Mouse (Mus musculus) limb, embryonic 14.5 days (tissue): ENCODE results near the gene Dars2. TPM values are rescaled to one million over a fixed set of nuclear protein-coding genes. Genes with fewer than 3 reads are reported as not detected.

Experiments used
- ATAC-seq: fragments of 200-750 bp; cut with Nextera tagmentation; 2 replicates; pipeline ENCODE4 v1.8.0; 2017; ENCODE audit warnings: low read depth, moderate number of reproducible peaks, moderate TSS enrichment; ENCODE audit not compliant: low FRiP score
- DNase-seq: peaks from one replicate; pipeline ENCODE4 v3.0.0-alpha.2; 2015; ENCODE audit warnings: low spot score
- H3K27ac ChIP-seq: fragments of 300-500 bp; sonication (generic); replicated peaks from 2 replicates; pipeline ENCODE4 v1.5.1; 2014; ENCODE audit warnings: low read depth, mild to moderate bottlenecking, low read length, moderate library complexity, mixed read lengths
- H3K27me3 ChIP-seq: fragments of 300-500 bp; sonication (generic); 2 replicates; pipeline ENCODE4 v1.6.1; 2014; ENCODE audit warnings: low read length, mixed read lengths; ENCODE audit not compliant: control insufficient read depth, insufficient read depth
- H3K36me3 ChIP-seq: fragments of 300-500 bp; sonication (generic); 2 replicates; pipeline ENCODE4 v1.6.1; 2014; ENCODE audit warnings: mild to moderate bottlenecking, low read length, moderate library complexity, mixed read lengths; ENCODE audit not compliant: control insufficient read depth, insufficient read depth
- H3K4me1 ChIP-seq: fragments of 300-500 bp; sonication (generic); 2 replicates; pipeline ENCODE4 v1.6.1; 2014; ENCODE audit warnings: antibody characterized with exemption, low read length, mixed read lengths; ENCODE audit not compliant: control insufficient read depth, insufficient read depth
- H3K4me2 ChIP-seq: fragments of 300-500 bp; sonication (generic); replicated peaks from 2 replicates; pipeline ENCODE4 v1.6.1; 2014; ENCODE audit warnings: low read depth, mild to moderate bottlenecking, low read length, moderate library complexity; ENCODE audit not compliant: severe bottlenecking
- H3K4me3 ChIP-seq: fragments of 300-500 bp; sonication (generic); replicated peaks from 2 replicates; pipeline ENCODE4 v1.5.1; 2014; ENCODE audit warnings: low read length
- H3K9ac ChIP-seq: fragments of 300-500 bp; sonication (generic); 2 replicates; pipeline ENCODE4 v1.6.1; 2014; ENCODE audit warnings: mild to moderate bottlenecking, low read depth, low read length, moderate library complexity; ENCODE audit not compliant: severe bottlenecking
- H3K9me3 ChIP-seq: fragments of 300-500 bp; sonication (generic); 2 replicates; pipeline ENCODE4 v1.6.1; 2016; ENCODE audit warnings: low read length; ENCODE audit not compliant: control insufficient read depth
- POLR2A ChIP-seq: fragments of 200-500 bp; IDR thresholded peaks from 2 replicates; pipeline ENCODE4 v1.8.0; 2012; ENCODE audit warnings: inconsistent platforms, mild to moderate bottlenecking, moderate library complexity, borderline replicate concordance; ENCODE audit not compliant: insufficient read depth, insufficient read length; ENCODE audit errors: extremely low read depth
- WGBS: fragments of 180-500 bp; shearing (Covaris S2); extraction: QIAGEN DNeasy Blood & Tissue Kit; methylation state at CpG from one replicate; pipeline ENCODE4 v1.1.7; 2014; 5-methylcytosine and 5-hydroxymethylcytosine counted together
- polyA plus RNA-seq, 2 experiments: library from polyadenylated mRNA; depleted of rRNA in 1 of 2; stranded (reverse) in 1 of 2; unstranded in 1 of 2; fragments of >200 nt; fragmentation: Nextera tagmentation in 1 of 2; extraction: Ambion mirVana in 1 of 2; gene quantifications; 2 replicates each; pipeline versions ENCODE4 v1.2.1 to v1.2.3; 2012 to 2014

The Dars2 gene
- polyA plus RNA-seq, 2 experiments = 19.7 to 23.8 TPM

DNA sequence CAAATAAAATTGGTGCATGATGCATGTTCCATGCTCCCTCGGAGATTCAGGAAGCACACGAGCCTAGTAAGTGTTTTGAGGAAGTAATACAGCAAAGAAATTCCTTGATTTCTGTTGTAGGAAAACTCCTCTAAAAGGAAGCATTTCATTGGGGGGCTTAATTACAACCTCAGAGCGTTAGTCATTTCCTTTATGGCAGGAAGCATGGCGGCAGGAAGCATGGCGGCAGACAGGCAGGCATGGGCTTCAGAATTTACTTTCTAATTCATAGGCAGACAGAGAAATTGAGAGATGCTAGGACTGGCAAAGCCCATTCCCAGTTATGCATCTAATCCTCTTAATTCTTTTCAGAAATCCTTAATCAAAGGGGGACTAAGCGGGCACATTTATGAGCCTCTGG, 76.6 kb downstream of the Dars2 start:
- Histone ChIP-seq H3K9ac (no peak overlapping the region), H3K4me3 (no peak overlapping the region), H3K27ac (no peak overlapping the region), H3K4me2 (no peak overlapping the region), H3K27me3 (no peaks in the 10 kb centered on the region), H3K4me1 (no peaks in the 10 kb centered on the region), H3K36me3 (no peaks in the 10 kb centered on the region; the same call in 1 of the 2 replicates), H3K9me3 (no peaks in the 10 kb centered on the region)
- TF ChIP-seq POLR2A = no peak
- ATAC-seq (no peak), DNase-seq (no peak)
- WGBS = 76% methylated on average over 6 of the region's 6 CpGs

Other genes starting within 250 kb of the Dars2 start
- 7.9 and 8.8 TPM in 2 replicates for gene Rc3h1, start 164.2 kb downstream of the Dars2 start, polyA plus RNA-seq (2012; rRNA removed)
- 7.9 and 8.7 TPM in 2 replicates for gene Rc3h1, start 164.2 kb downstream of the Dars2 start, polyA plus RNA-seq (2014; fragmentation: Nextera tagmentation; extraction: Ambion mirVana)
- 4.9 and 7.5 TPM in 2 replicates for gene Serpinc1, start 92.1 kb downstream of the Dars2 start, polyA plus RNA-seq (2012; rRNA removed)
- 3.3 and 6.2 TPM in 2 replicates for gene Serpinc1, start 92.1 kb downstream of the Dars2 start, polyA plus RNA-seq (2014; fragmentation: Nextera tagmentation; extraction: Ambion mirVana)
- 5.2 and 5.4 TPM in 2 replicates for gene Zbtb37, start 35.8 kb downstream of the Dars2 start, polyA plus RNA-seq (2012; rRNA removed)
- gene Zbtb37, start 35.8 kb downstream of the Dars2 start, polyA plus RNA-seq (2014; fragmentation: Nextera tagmentation; extraction: Ambion mirVana) = 6.9 and 9.3 TPM in 2 replicates
- gene Cenpl, start 55 bp upstream of the Dars2 start, polyA plus RNA-seq (2012; rRNA removed) = 13.1 and 13.3 TPM in 2 replicates
- gene Cenpl, start 55 bp upstream of the Dars2 start, polyA plus RNA-seq (2014; fragmentation: Nextera tagmentation; extraction: Ambion mirVana) = 25.7 and 27.3 TPM in 2 replicates
- gene Klhl20, start 60.9 kb upstream of the Dars2 start, polyA plus RNA-seq (2012; rRNA removed) = 18.6 and 20.5 TPM in 2 replicates
- gene Klhl20, start 60.9 kb upstream of the Dars2 start, polyA plus RNA-seq (2014; fragmentation: Nextera tagmentation; extraction: Ambion mirVana) = 19.3 and 20.6 TPM in 2 replicates
- 1.5 and 2.1 TPM in 2 replicates for gene Ankrd45, start 72.0 kb upstream of the Dars2 start, polyA plus RNA-seq (2012; rRNA removed)
- 1.1 and 1.5 TPM in 2 replicates for gene Ankrd45, start 72.0 kb upstream of the Dars2 start, polyA plus RNA-seq (2014; fragmentation: Nextera tagmentation; extraction: Ambion mirVana)
- not detected in 2 replicates for gene Tex50, start 88.7 kb upstream of the Dars2 start, polyA plus RNA-seq (2012; rRNA removed)
- not detected in 2 replicates for gene Tex50, start 88.7 kb upstream of the Dars2 start, polyA plus RNA-seq (2014; fragmentation: Nextera tagmentation; extraction: Ambion mirVana)
- gene Prdx6, start 180.6 kb upstream of the Dars2 start, polyA plus RNA-seq (2012; rRNA removed) = 145 and 150 TPM in 2 replicates
- 368 and 370 TPM in 2 replicates for gene Prdx6, start 180.6 kb upstream of the Dars2 start, polyA plus RNA-seq (2014; fragmentation: Nextera tagmentation; extraction: Ambion mirVana)